Mouse (Mus musculus): ENCODE measurements around the gene Crk. TPM values are rescaled to one million over a fixed set of nuclear protein-coding genes. Genes with fewer than 3 reads are reported as not detected.

The Crk gene
- polyA plus RNA-seq (2017; shearing (Covaris generic)): 10 to 100 TPM; 10.5 to 13.5 (median 12.0) TPM

DNA sequence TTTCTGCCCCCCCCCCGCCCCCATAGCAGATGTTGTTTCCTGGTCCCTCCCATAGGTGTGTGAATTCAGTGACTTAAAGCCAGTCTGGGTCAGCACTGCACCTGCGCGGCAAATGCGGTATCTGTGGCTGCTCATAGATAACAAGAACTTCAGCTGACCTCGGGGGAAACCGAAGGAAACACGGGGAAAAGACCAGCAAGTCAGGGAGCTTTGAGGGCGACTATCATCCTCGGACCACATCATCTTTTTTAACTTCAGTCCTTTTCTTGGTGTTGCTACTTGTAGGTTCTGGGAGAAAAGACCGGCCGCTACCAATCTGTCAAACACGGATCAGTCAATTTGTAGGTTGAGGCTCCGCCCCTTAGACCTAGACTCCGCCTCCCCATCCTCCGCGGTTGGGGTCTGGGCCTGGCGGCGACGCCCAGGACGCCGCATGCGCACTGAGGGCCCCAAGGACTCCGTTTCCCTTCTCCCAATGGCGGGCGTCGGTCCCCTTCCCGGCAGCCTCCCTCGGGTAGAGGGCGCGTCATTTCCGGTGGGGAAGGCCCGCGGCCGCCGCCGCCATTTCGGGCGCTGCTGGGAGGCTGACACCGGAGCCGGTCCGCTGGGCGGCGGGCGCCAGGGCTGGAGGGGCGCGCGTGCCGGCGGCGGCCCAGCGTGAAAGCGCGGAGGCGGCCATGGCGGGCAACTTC, at the start of gene Crk:
TSS of gene Crk (plus strand) at position 513 of the 692 bp plus-strand sequence.
- peak; percentile 89 for ATAC-seq

DNA sequence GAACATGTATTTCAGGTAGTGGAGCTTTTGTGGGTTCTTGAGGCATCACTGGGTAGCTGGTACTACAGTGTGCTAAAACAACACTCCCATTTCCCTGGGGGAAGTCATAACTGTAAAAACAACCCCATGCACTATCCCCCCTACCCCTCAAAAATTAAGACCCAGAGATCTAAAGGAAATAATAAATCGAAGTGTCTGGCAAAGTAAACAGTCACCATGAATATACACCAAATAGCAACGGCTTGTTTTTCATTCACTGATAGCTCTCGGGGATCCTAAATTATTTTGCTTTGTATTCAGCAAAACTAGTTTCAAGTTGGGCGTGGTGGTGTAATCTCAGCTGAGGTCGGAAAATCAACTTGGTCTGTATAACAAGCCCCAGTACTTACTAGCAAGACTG, 49.0 kb upstream of the Crk start:
- no peak for ATAC-seq

DNA sequence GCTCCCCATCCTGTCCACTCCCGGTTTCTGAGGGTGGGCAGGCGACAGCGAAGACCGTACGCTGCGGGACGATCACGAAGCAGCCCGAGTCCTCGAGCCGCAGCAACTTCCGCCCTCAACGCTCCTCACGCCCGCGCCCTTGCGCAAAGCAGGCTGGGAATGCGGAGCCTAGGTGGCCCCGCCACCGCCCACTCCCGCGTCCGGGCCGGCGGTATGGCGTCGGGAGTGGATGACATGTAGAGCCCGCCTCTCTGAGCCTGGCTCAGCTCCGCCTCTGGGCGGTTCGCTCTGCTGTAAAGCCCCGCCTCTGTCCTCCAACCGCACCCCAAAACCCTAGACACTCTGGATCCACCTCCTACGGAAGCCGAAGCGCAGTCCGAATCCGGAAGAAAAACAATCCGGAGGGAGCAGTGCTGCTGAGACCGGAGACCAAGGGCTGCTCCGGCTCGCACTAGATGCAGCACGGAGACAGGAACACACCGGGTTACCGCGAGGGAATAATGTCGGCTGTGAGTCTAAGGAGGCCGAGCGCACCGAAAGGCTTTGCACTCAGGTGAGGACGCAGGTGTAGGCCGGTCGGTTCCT, 48.3 kb upstream of the Crk start, which contains the start of gene Inpp5k:
TSS of gene Inpp5k (plus strand) at position 344 of the 585 bp plus-strand sequence.
- peak; percentile 97 for ATAC-seq

DNA sequence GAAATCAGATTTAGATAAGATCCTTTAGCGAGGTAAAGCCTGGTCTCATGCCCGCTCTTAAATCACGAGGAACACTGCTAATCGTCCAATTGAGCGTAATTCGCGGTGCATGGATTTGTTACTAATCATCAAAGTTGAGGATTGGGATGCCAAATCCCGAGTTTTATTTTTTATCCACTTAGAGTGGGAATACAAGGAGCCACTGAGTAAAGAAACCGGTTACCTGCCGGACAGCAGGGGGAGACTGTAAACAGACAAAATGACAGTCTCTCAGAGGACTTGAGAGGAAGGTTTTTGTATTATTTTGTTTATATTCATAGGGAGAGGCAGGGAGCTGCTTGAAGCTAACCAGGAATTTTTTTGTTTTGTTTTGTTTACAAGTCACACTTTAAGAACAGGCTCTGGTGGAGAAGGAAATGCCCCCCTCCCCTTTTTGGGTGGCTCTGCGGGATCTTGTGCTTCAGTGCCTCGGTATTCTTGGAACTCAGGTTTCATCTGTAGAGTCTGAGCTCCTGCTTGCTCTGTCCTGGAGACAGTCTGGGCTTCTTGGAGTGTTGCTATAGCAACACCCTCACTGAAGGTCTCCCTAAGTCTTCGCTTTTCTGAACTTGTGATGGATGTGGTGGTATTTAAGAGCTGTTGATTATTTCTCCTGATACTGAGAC, 47.4 kb upstream of the Crk start:
- ATAC-seq: no peak

DNA sequence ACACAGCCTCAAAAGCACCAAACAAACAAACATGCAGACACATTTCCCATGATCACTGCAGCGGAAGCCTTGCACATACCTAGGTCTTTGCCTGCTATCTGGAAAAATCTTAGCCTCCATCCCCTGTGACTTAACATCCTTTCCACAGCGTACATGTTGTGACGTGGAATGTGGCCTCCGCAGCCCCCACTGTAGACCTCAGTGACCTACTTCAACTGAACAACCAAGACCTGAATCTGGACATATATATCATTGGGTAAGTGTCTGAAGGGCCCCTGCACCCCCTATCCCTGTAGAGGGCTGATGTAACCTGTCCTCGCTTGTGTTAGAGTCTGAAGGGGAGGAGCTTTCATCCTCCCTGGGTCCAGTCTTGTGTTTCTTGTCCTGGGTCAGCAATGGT, 46.1 kb upstream of the Crk start:
- ATAC-seq: no peak

DNA sequence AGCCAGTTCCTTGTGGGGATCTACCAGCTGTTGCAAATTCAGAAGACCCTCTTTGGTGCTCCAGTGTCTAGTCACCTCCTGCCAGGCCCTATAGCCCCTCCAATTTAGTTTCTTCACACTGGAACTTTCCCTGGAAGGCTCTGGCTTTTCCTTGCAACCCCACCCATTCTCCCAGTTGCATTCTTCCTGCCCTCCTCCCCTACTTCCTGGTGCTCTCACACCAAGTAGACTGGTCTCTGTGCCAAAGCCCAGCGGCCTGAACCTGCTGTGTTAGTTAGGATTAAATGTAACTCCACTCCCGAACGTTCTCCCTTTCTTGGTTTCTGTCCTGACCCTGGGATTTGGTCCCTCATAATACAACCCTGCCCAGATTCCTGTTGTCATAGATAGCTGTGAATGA, 44.3 kb upstream of the Crk start:
- no peak for ATAC-seq

GRCm38 (mm10) chr11:75635315-75635714, 43.7 kb upstream of the Crk start:
- no peak for ATAC-seq

GRCm38 (mm10) chr11:75643323-75643722, 35.7 kb upstream of the Crk start:
- no peak for ATAC-seq

DNA sequence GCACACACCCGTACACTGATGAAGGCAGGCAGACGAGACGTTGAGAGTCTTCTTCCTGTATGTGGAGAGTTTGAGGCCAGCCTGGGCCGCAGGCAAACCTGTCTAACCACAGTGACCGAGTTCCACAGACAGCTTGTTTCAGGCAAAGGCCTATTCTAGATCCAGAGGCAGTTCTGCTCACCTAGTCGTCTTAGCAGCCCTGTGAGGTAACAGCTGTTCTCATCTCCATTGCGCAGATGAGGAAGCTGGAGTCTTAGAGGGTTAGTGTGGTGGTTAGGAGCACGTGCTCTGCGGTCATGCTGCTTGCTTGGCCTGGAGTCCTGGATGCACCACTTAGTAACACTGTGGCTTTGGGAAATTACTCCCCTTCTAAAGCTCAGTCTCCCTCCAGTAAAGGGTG, 34.4 kb upstream of the Crk start:
- ATAC-seq: no peak

- ATAC-seq: no peak
Measured at GRCm38 (mm10) chr11:75647681-75648211, 31.3 kb upstream of the Crk start.

GRCm38 (mm10) chr11:75649155-75649561, 29.9 kb upstream of the Crk start:
- no peak for ATAC-seq

DNA sequence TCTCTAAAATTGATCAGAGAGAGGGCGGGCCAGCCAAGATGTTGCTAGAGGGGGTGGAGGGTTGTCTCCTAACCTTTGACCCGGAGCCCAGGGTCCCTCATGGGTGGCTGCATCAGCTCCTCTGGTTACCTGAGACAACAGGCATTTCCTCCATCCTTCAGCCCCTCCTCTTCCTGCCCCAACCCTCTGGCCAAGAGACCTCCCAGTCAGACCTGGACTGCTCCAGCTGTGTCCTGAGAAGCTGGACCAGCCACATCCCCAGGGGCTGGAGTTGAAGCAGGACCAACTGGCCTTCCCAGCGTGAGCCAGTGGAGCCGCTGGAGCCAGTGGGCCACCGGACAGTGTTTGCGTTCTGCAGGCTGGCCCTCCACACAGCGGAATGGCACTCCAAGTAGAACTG, 28.7 kb upstream of the Crk start, which contains the start of gene Myo1c:
TSS of gene Myo1c (plus strand) at position 194 of the 400 bp plus-strand sequence.
- no peak for ATAC-seq

DNA sequence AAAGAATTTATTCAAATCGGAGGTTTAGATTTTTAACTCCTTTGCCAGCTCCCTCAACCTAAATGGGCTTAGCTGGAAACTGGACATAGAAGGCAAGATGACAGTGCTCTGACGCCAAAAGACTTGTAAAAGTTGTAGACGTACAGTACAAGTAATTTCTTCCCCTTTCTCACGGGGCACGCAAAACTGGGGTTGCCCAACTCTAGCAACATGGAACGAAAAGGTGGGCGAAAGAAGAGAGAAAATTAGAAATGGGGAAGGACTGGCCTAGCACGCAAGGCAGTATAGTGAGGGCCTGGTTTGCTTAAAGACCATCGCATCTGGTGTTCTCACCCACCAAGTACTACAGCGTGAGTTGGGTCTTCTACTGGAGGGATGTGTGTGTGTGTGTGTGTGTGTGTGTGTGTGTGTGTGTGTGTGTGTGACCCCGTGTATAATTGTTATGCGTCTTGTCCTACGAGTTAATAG, 28.1 kb upstream of the Crk start:
- ATAC-seq: no peak

- ATAC-seq: peak; percentile 59
Measured at GRCm38 (mm10) chr11:75651426-75652221, 27.4 kb upstream of the Crk start.

DNA sequence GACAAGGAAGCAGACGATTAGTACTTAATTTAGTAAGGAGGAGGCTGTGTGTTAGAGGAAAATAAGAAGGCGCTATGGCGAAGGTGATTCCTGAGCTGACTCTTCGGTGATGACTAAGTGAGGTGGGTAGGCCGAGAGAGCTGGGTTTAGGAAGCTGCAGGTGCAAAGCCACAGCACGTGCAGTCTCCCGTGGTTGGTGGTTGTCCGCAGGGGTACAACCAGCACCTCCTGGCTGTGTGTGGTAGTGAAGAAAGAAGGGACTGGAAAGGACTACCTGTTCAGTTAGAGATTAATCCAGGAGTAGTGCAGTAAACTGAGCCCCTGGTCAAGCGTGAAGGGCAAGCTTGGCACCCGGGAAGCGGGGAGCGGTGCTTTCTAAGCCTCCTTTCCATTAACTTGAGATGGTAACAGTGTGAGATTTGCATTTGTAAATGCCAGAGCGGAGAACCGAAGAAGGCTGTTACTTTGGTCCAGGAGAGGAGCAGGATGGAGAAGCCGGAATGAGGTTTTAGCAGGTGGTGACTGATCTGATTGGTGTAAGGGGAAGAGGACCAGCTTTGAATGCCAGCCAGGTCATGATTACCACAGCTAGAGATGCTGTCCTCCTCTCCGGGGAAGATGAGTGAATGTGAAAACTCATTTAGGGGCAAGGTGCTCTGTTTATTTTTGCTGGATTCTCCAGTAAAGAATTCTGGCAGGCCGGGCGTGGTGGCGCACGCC, 26.7 kb upstream of the Crk start:
- peak; percentile 11 for ATAC-seq

- ATAC-seq: no peak
Measured at GRCm38 (mm10) chr11:75652942-75653684, 25.9 kb upstream of the Crk start.

- ATAC-seq: peak; percentile 32
Measured at GRCm38 (mm10) chr11:75653781-75654470, 25.1 kb upstream of the Crk start.

DNA sequence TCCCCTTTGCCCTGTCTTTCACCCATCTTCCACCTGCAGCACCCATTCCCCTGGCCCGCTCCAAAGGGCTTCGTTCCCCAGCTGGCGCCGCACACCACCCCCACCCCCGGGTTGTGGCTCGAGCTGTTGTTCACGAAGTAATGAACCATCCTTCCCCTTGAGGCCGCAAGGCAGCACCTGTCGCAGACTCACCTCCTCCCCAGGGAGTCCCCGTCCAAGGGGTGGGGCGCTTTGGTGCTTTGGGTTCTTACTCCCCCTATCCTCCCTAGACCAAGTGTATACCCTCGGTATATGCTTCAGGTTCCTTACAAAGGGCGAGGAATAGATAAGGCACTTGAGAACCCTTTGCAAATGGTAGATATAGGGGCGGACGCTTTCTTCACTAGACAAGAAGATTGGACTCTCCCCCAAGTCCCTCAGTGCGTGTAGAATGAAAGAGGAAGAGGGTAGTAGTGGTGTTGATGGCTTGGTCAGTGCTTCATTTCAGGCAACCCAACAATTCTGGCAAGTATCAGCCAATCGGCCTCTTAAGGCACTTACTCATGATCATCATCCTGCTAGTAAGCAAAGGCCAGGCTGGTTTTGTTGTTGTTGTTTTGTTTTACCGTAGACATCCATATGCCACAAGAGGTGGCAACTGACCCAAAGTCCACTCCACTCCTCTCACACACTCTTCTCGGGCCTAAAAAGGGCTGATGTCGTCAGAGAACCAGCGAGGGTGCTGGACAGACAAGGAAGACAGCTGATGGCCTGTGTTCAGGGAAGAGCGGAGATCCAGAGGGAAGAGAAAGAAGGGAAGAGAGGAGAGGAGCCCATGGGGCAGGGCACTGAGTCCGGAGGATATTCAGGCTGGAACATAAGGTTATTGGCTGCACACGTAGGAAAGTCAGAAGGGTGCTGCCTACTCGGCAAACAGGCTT, 24.3 kb upstream of the Crk start:
- ATAC-seq: peak; percentile 32

Data from inflammation-experienced regulatory T-cells, adult 6 months (primary cell).